Mouse (Mus musculus) cerebellum, adult 18-20 months (tissue): ENCODE results near the gene Mast4.
"Not testable (repeated sequence)": the region's sequence is repeated elsewhere in the genome, so short reads cannot be mapped to it uniquely, and the experiment has no call there.

Experiments
- DNase-seq, 2 experiments: peaks; one replicate each; pipeline ENCODE4 v3.0.0; 2021

Gene Mast4

GRCm38 (mm10) chr13:102728951-102729350, 605.3 kb downstream of the Mast4 start:
- not testable (repeated sequence) for DNase-seq

- DNase-seq, result no peak
Measured at GRCm38 (mm10) chr13:102728035-102728434, 606.3 kb downstream of the Mast4 start.

GRCm38 (mm10) chr13:102726876-102727275, 607.4 kb downstream of the Mast4 start:
- DNase-seq, result no peak

GRCm38 (mm10) chr13:102725906-102726305, 608.4 kb downstream of the Mast4 start:
- DNase-seq, result no peak

- DNase-seq, result no peak
Measured at GRCm38 (mm10) chr13:102725416-102725815, 608.9 kb downstream of the Mast4 start.

GRCm38 (mm10) chr13:102716973-102717372, 617.3 kb downstream of the Mast4 start:
- DNase-seq, result no peak

GRCm38 (mm10) chr13:102700744-102701143, 633.6 kb downstream of the Mast4 start:
- DNase-seq, result no peak

GRCm38 (mm10) chr13:102700176-102700575, 634.1 kb downstream of the Mast4 start:
- no peak for DNase-seq

GRCm38 (mm10) chr13:102698751-102699323, 635.5 kb downstream of the Mast4 start:
- DNase-seq, result peak; percentile 30 to 39

GRCm38 (mm10) chr13:102698335-102698734, 636.0 kb downstream of the Mast4 start:
- DNase-seq, result no peak

GRCm38 (mm10) chr13:102695121-102695905, 639.0 kb downstream of the Mast4 start:
- DNase-seq, result no peak

GRCm38 (mm10) chr13:102694154-102694553, 640.1 kb downstream of the Mast4 start:
- no peak for DNase-seq

GRCm38 (mm10) chr13:102693341-102693801, 640.9 kb downstream of the Mast4 start, which contains the start of gene Cd180:
Gene Cd180 (plus strand): TSS chr13:102693558.
- DNase-seq, result no peak

- DNase-seq, result no peak
Measured at GRCm38 (mm10) chr13:102691408-102692150, 642.7 kb downstream of the Mast4 start.

- DNase-seq, result no peak
Measured at GRCm38 (mm10) chr13:102690184-102690583, 644.1 kb downstream of the Mast4 start.

GRCm38 (mm10) chr13:102689201-102690090, 644.9 kb downstream of the Mast4 start:
- DNase-seq, result no peak

- no peak for DNase-seq
Measured at GRCm38 (mm10) chr13:102688121-102688520, 646.2 kb downstream of the Mast4 start.

- no peak for DNase-seq
Measured at GRCm38 (mm10) chr13:102684890-102685289, 649.4 kb downstream of the Mast4 start.
